Mouse (Mus musculus): Measurements from ENCODE around the gene Ran. TPM values are rescaled to one million over a fixed set of nuclear protein-coding genes. Genes with fewer than 3 reads are reported as not detected.

The Ran gene
- polyA plus RNA-seq, 1 experiment from 2014 or later: 598 TPM

DNA sequence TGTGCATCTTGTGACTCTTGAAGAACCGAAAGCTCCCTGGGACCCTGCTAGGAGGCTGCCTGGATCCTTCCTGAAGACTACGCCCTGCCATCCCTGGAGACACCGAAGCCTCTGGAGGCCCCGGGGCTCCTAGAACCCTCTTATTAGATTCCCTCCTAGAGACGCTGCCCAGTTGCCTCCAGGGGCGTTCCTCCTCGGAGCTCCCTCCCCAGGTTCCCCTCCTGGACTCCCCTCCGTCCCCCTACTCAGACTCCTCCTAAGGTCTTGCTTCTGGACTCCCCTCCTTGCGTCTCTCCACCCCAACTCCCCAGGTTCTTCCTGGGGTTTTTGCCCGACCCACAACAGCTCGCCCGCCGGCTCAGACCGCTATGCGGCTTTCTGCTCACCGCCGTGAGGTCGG is 11.9 kb upstream of the Ran start:
- Histone ChIP-seq H3K4me3 (ENCODE audit: low read depth, low read length) (peak overlapping the region; percentile 74), H3K27me3 (replicated peaks; ENCODE audit: control insufficient read depth, insufficient read depth, low read length) (no peaks in the 10 kb centered on the region), H3K27ac (ENCODE audit: low read depth) (peak overlapping the region; percentile 6; the same call in 1 of the 2 replicates), H3K9ac (ENCODE audit: low read length) (peak overlapping the region; percentile 61), H3K9me3 (ENCODE audit: control insufficient read depth, low read length) (no peaks in the 10 kb centered on the region), H3K4me2 (ENCODE audit: low read length) (peak overlapping the region; percentile 86), H3K36me3 (ENCODE audit: control insufficient read depth, insufficient read depth, low read length) (0 out of 2 replicates have a peak, but pooled peaks cover 3% of the 10 kb centered on the region), H3K4me1 (replicated peaks; ENCODE audit: control insufficient read depth, insufficient read depth, low read length) (peaks cover 8% of the 10 kb centered on the region)
- whole genome bisulfite sequencing: 1% methylated on average over 18 of the region's 18 CpGs
- DNase-seq (ENCODE audit: low spot score): no peak
- ATAC-seq (replicated peaks; ENCODE audit: low FRiP score, low TSS enrichment, low read depth): no peak; the same call in 1 of the 2 replicates

DNA sequence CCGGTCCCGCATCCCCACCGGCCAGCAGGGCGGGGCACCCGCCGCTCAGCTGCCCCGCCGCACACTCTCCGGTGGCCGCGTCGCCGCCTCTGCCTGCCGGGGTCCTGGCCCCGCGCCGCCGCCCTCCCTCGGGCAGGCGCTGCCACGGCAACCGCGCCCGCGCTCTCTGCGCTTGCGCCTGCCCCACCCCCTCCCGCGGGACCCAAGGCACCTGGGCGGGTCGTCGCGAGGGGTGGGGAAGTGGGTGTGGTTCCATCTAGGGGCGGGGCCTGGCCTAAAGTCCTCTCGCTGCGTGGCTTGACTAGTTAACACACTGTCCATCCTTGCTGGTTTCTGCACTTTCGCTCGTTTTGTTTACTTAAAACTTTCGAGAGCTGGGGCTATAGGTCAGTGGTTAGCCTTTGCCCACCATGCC is 11.4 kb upstream of the Ran start, which contains the start of gene Stx2:
Gene Stx2, minus strand, starts transcription at position 163 of the 415 bp plus-strand sequence.
- WGBS: under 1% methylated on average over 39 of the region's 39 CpGs
- peak; percentile 92 for DNase-seq (ENCODE audit: low spot score)
- H3K4me2 ChIP-seq (ENCODE audit: low read length): peak within 1 kb of the TSS; percentile 86
- H3K9me3 ChIP-seq (ENCODE audit: control insufficient read depth, low read length): no peaks in the 10 kb centered on the region
- H3K27ac ChIP-seq (ENCODE audit: low read depth): peak within 1 kb of the TSS; percentile 6; the same call in 1 of the 2 replicates
- 0 out of 2 replicates have a peak, but pooled peaks cover 3% of the 10 kb centered on the region for H3K36me3 ChIP-seq (ENCODE audit: control insufficient read depth, insufficient read depth, low read length)
- H3K4me1 ChIP-seq (replicated peaks; ENCODE audit: control insufficient read depth, insufficient read depth, low read length): peaks cover 8% of the 10 kb centered on the region
- peak; percentile 89 for ATAC-seq (replicated peaks; ENCODE audit: low FRiP score, low TSS enrichment, low read depth)
- no peaks in the 10 kb centered on the region for H3K27me3 ChIP-seq (replicated peaks; ENCODE audit: control insufficient read depth, insufficient read depth, low read length)
- H3K4me3 ChIP-seq (ENCODE audit: low read depth, low read length): peak within 1 kb of the TSS; percentile 74
- H3K9ac ChIP-seq (ENCODE audit: low read length): peak within 1 kb of the TSS; percentile 61

DNA sequence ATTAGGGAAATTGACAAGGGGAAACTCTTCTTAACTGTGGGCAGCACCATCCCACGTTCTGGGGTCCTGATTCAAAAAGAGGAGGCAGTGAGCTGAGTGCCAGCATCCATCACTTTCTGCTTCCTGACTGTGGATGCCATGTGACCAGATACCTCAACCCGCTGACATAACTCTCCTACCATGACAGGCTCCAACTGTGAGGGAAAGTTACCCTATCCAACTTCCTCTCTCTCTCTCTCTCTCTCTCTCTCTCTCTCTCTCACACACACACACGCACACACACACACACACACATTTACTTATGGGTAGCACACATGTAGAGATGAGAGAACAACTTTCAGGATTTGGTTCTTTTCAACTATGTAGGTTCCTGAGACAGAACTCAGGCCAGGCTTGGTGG is 10.3 kb upstream of the Ran start:
- Histone ChIP-seq H3K9me3 (ENCODE audit: control insufficient read depth, low read length) (no peaks in the 10 kb centered on the region), H3K4me1 (replicated peaks; ENCODE audit: control insufficient read depth, insufficient read depth, low read length) (peaks cover 8% of the 10 kb centered on the region), H3K36me3 (ENCODE audit: control insufficient read depth, insufficient read depth, low read length) (0 out of 2 replicates have a peak, but pooled peaks cover 3% of the 10 kb centered on the region), H3K4me3 (ENCODE audit: low read depth, low read length) (no peak overlapping the region), H3K27me3 (replicated peaks; ENCODE audit: control insufficient read depth, insufficient read depth, low read length) (no peaks in the 10 kb centered on the region), H3K9ac (ENCODE audit: low read length) (no peak overlapping the region), H3K4me2 (ENCODE audit: low read length) (no peak overlapping the region), H3K27ac (ENCODE audit: low read depth) (no peak overlapping the region)
- DNase-seq (ENCODE audit: low spot score) (no peak), ATAC-seq (replicated peaks; ENCODE audit: low FRiP score, low TSS enrichment, low read depth) (no peak)
- 83% methylated on average over 3 of the region's 3 CpGs for whole genome bisulfite sequencing

DNA sequence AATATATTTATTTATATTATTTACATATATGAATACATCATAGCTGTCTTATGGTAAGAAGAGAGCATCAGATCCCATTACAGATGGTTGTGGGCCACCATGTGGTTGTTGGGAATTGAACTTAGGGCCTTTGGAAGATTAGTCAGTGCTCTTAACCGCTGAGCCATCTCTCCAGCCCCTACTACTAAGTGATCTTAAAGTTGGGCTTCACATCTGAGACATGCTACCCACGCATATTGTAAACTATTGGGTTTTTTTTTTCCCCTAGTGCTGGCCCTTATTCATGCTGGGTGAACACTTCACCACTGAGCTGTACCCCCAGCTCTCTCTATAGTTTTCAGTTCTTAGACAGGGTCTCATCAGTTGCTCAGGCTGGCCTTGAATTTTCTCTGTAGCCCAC is 8.9 kb upstream of the Ran start:
- Histone ChIP-seq H3K4me1 (replicated peaks; ENCODE audit: control insufficient read depth, insufficient read depth, low read length) (peaks cover 8% of the 10 kb centered on the region), H3K27ac (ENCODE audit: low read depth) (no peak overlapping the region), H3K27me3 (replicated peaks; ENCODE audit: control insufficient read depth, insufficient read depth, low read length) (no peaks in the 10 kb centered on the region), H3K4me2 (ENCODE audit: low read length) (no peak overlapping the region), H3K9me3 (ENCODE audit: control insufficient read depth, low read length) (no peaks in the 10 kb centered on the region), H3K9ac (ENCODE audit: low read length) (no peak overlapping the region), H3K36me3 (ENCODE audit: control insufficient read depth, insufficient read depth, low read length) (no peaks in the 10 kb centered on the region), H3K4me3 (ENCODE audit: low read depth, low read length) (no peak overlapping the region)
- ATAC-seq (replicated peaks; ENCODE audit: low FRiP score, low TSS enrichment, low read depth) (no peak), DNase-seq (ENCODE audit: low spot score) (no peak)
- WGBS: 74% methylated on average over 2 of the region's 2 CpGs

DNA sequence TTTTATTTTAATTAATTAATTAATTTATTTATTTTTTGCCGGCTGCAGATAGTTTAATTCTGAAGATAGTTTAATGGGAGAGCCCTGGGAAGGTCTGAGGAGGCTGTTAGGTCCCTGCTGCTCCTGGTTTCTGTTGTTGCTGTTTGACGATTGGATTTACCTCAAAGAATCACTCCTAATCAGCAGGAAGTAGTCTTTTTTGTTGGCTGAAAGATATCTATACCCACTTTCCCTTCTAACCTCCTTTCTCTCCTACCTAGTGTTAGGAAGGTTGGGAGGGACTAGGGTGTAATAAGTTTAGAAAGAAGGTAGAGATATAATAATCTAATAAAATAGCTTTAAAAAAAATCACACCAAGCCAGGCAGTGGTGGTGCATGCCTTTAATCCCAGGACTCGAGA is 4.8 kb upstream of the Ran start:
- no peak overlapping the region for H3K27ac ChIP-seq (ENCODE audit: low read depth)
- H3K4me1 ChIP-seq (replicated peaks; ENCODE audit: control insufficient read depth, insufficient read depth, low read length): peaks cover 3% of the 10 kb centered on the region; the same call in 1 of the 2 replicates
- H3K36me3 ChIP-seq (ENCODE audit: control insufficient read depth, insufficient read depth, low read length): no peaks in the 10 kb centered on the region
- no peaks in the 10 kb centered on the region for H3K27me3 ChIP-seq (replicated peaks; ENCODE audit: control insufficient read depth, insufficient read depth, low read length)
- no peak for DNase-seq (ENCODE audit: low spot score)
- H3K4me2 ChIP-seq (ENCODE audit: low read length): no peak overlapping the region
- no peak for ATAC-seq (replicated peaks; ENCODE audit: low FRiP score, low TSS enrichment, low read depth)
- no peaks in the 10 kb centered on the region for H3K9me3 ChIP-seq (ENCODE audit: control insufficient read depth, low read length)
- WGBS: 73% methylated on average over 3 of the region's 3 CpGs
- no peak overlapping the region for H3K9ac ChIP-seq (ENCODE audit: low read length)
- no peak overlapping the region for H3K4me3 ChIP-seq (ENCODE audit: low read depth, low read length)

DNA sequence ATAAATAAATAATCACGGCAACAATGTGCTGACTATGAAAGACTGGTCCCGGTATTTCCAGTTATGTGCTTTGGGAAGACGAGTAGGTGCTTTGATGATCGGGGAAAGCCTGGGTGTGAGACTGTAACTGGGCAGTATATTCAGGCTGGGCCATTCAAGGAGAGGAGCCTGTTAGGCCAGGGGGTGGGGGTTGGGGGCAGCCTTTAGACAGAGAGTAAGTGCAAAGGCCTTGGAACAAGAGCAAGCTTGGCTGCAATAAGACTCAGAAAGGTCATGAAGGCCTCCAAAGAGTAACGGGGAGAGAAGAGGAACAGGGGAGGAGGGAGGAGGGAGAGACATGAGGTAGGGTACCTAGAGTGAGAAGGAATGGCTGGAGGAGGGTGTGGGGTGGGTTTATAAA is 4.3 kb upstream of the Ran start:
- no peak for ATAC-seq (replicated peaks; ENCODE audit: low FRiP score, low TSS enrichment, low read depth)

DNA sequence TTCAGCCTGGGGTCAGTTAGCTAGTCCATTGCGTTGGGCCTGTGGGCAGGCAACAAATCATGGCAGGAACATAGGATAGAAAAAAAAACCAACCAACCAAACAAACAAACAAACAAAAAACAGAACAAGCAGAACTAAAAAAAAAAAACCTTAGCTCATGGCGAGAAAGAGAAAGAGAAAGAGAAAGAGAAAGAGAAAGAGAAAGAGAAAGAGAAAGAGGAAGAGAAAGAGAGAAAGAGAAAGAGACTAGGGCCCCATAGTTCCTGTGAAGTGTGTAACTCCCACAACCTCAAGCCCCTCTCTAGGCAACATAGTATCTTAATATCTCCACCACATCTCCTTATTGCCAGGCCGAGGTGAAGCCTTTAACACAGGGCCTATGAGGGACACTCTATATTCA is 3.5 kb upstream of the Ran start:
- Histone ChIP-seq H3K27me3 (replicated peaks; ENCODE audit: control insufficient read depth, insufficient read depth, low read length) (no peaks in the 10 kb centered on the region), H3K9ac (ENCODE audit: low read length) (no peak overlapping the region), H3K4me2 (ENCODE audit: low read length) (no peak overlapping the region), H3K36me3 (ENCODE audit: control insufficient read depth, insufficient read depth, low read length) (no peaks in the 10 kb centered on the region; the same call in 1 of the 2 replicates), H3K27ac (ENCODE audit: low read depth) (no peak overlapping the region), H3K9me3 (ENCODE audit: control insufficient read depth, low read length) (no peaks in the 10 kb centered on the region), H3K4me3 (ENCODE audit: low read depth, low read length) (no peak overlapping the region), H3K4me1 (replicated peaks; ENCODE audit: control insufficient read depth, insufficient read depth, low read length) (peaks cover 3% of the 10 kb centered on the region; the same call in 1 of the 2 replicates)
- no peak for ATAC-seq (replicated peaks; ENCODE audit: low FRiP score, low TSS enrichment, low read depth)
- no peak for DNase-seq (ENCODE audit: low spot score)
- WGBS: 87% methylated on average over 3 of the region's 3 CpGs

More for the DNA sequence above, 4.3 kb upstream of the Ran start:
- H3K9me3 ChIP-seq (ENCODE audit: control insufficient read depth, low read length): no peaks in the 10 kb centered on the region
- DNase-seq (ENCODE audit: low spot score): no peak
- H3K27me3 ChIP-seq (replicated peaks; ENCODE audit: control insufficient read depth, insufficient read depth, low read length): no peaks in the 10 kb centered on the region
- H3K36me3 ChIP-seq (ENCODE audit: control insufficient read depth, insufficient read depth, low read length): no peaks in the 10 kb centered on the region
- H3K4me3 ChIP-seq (ENCODE audit: low read depth, low read length): no peak overlapping the region
- no peak overlapping the region for H3K4me2 ChIP-seq (ENCODE audit: low read length)
- WGBS: 84% methylated on average over 5 of the region's 5 CpGs
- H3K27ac ChIP-seq (ENCODE audit: low read depth): no peak overlapping the region
- H3K9ac ChIP-seq (ENCODE audit: low read length): no peak overlapping the region
- H3K4me1 ChIP-seq (replicated peaks; ENCODE audit: control insufficient read depth, insufficient read depth, low read length): peaks cover 3% of the 10 kb centered on the region; the same call in 1 of the 2 replicates

DNA sequence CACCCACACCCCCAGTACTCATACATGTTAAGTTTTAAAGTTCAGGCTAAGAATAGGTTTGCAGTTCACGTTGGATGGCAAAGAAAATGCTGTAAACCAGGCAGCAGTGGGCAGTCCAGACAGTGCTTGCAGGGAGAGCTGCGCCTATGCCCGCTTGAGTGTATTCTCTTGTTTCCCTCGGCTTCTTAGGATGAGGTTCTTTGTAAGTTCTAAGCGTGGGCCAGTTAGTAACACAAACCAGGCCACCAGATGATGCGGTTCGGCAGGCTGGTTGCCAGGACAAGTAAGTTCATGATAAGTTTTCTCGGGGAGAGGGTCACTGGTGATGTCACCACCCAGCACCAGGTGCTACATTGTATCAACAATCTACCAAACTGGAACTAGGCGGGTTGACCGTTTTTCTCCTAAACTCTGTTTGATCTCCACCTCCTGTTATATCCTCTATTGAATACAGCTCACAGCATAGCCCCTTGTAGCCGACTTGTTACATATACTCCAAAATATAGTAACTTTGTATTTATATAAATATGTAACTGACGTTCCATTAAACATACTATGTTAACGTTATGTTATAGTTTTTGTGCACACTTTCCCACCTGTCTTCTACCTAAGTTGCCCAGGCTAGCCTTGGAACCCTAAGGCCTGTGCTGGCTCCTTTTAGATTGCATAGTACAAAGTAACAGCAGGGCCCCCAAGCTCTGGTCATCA is 933 bp upstream of the Ran start:
- peak overlapping the region; percentile 72 for H3K9ac ChIP-seq (ENCODE audit: low read length)
- no peaks in the 10 kb centered on the region for H3K9me3 ChIP-seq (ENCODE audit: control insufficient read depth, low read length)
- peak overlapping the region; percentile 52 for H3K4me2 ChIP-seq (ENCODE audit: low read length)
- H3K27me3 ChIP-seq (replicated peaks; ENCODE audit: control insufficient read depth, insufficient read depth, low read length): no peaks in the 10 kb centered on the region
- peak; percentile 4; the same call in 1 of the 2 replicates for ATAC-seq (replicated peaks; ENCODE audit: low FRiP score, low TSS enrichment, low read depth)
- DNase-seq (ENCODE audit: low spot score): no peak
- H3K27ac ChIP-seq (ENCODE audit: low read depth): peak overlapping the region; percentile 95
- peak overlapping the region; percentile 89 for H3K4me3 ChIP-seq (ENCODE audit: low read depth, low read length)
- H3K36me3 ChIP-seq (ENCODE audit: control insufficient read depth, insufficient read depth, low read length): peaks cover 16% of the 10 kb centered on the region
- peaks cover 8% of the 10 kb centered on the region for H3K4me1 ChIP-seq (replicated peaks; ENCODE audit: control insufficient read depth, insufficient read depth, low read length)
- 80% methylated on average over 13 of the region's 13 CpGs for WGBS

DNA sequence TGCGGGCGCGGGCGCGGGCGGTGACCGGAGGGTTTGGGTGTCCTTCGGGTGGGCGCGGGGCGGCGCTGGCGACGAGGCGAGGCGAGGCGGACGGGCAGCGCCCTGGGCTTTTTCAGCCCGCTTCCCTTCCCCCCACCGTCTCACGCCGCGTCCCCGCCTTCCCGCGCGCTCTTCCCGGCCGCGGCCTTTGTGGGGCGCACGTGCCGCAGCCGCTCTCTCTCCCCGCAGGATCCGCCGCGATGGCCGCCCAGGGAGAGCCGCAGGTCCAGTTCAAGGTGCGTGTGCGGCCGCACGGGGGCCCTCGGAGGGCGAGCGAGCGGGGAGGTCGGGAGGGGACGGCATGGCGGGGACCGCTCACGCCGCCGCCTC is 415 bp downstream of the Ran start:
- ATAC-seq (replicated peaks; ENCODE audit: low FRiP score, low TSS enrichment, low read depth) (peak; percentile 64), DNase-seq (ENCODE audit: low spot score) (no peak)
- peak overlapping the region; percentile 92 for H3K9ac ChIP-seq (ENCODE audit: low read length)
- peaks cover 8% of the 10 kb centered on the region for H3K4me1 ChIP-seq (replicated peaks; ENCODE audit: control insufficient read depth, insufficient read depth, low read length)
- H3K27ac ChIP-seq (ENCODE audit: low read depth): peak overlapping the region; percentile 95
- WGBS: 0% methylated on average over 34 of the region's 56 CpGs
- H3K9me3 ChIP-seq (ENCODE audit: control insufficient read depth, low read length): no peaks in the 10 kb centered on the region
- peaks cover 28% of the 10 kb centered on the region for H3K36me3 ChIP-seq (ENCODE audit: control insufficient read depth, insufficient read depth, low read length)
- no peaks in the 10 kb centered on the region for H3K27me3 ChIP-seq (replicated peaks; ENCODE audit: control insufficient read depth, insufficient read depth, low read length)
- H3K4me3 ChIP-seq (ENCODE audit: low read depth, low read length): peak overlapping the region; percentile 89
- peak overlapping the region; percentile 77 for H3K4me2 ChIP-seq (ENCODE audit: low read length)

All from intestine, embryonic 14.5 days (tissue).